Mouse (Mus musculus): ENCODE data around the gene Stpg4.

Gene Stpg4

DNA sequence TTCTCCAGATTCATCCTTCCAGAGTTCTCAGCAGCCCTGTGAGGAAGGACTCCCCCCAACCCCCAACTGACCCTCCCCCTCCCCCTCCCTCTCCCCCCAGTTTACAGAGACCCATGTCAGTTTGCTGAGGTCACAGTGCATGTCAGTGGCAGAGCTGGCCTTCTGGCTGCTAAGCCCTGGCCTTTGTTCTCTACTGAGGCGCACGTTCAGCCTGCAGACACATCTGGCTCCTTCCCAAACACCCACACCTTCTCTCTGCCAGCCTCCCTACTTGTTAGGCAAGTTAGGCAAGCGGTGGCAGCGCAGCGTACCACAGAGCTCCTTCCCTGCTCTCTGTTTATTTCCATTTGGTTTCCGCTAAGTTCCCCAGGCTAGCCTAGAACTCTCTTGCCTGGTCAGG, 50.0 kb downstream of the Stpg4 start:
- DNase-seq: no peak

DNA sequence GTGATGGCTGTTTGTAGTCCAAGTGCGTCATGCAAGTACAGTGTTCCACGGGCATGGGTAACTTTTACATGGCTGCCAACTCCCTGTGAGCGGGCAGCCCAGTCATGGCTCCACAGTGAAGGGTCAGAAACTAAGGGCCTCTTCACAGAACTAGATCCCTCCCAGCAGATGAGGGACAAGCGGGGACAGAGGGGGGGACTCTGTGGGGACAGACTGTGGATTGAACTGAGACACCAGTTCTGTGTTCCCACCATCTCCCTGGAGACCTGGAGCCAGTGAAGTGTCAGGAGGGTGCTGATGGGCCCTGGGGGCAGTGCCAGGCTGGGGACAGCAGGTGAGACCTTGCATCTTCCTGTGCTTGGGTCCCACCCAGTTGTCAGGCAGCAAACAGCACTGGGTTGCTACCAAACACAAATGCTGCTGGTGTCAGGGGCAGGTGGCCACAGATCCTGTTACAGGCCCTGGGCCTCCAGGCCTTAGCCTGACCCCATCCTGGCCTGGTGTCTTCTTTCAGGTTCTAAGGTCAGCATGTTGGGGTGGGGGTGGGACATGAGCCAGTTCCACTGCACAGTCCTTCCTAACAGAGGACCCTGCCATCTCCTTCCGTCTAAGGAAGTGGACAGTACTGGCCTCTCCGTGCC, 50.6 kb downstream of the Stpg4 start:
- DNase-seq: no peak

DNA sequence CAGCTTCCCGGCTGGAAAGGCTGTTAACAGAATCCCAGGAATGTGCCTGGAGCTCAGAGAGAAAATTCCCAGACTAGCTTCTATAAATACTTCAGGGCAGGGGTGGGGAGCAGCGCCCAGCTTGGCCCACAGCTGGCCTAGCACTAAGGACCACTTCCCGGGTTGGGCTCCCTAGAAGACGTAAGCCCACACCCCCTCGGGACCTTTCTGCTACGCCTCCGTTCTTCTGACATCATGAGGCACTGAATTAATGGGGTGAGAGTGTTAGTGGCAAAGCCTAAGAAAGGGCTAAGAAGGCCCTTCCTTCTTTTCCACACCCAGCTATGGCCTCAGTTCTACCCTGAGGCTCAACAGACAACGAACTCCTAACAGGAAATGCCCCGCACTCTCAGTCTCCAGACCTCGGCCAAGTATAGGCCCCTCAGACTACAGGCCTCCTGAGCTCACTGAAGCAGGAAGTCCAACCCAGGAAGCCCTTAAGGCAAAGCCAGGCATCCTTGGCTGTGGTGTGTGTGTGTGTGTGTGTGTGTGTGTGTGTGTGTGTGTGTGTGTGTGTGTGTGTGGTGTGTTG, 51.5 kb downstream of the Stpg4 start:
- DNase-seq: no peak

DNA sequence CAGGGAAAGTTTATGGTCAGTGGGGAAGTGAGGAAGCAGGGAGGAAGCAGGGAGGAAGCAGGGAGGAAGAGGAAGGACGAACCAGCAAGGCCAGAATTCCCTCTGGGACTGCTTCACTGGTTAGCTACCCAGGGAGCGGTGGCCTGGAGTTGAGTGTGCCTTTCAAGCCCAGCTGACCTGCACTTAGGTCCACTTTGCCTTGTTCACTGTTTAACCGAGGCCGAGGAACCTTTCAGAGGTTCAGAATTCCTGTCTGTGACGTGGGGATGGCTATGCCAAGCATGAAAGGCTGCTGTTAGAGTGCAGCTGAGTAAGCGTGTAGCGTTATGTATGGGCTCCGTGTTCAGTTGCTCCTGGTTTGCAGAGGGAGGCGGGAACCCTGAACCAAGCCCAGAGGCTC, 54.2 kb downstream of the Stpg4 start:
- DNase-seq: no peak

DNA sequence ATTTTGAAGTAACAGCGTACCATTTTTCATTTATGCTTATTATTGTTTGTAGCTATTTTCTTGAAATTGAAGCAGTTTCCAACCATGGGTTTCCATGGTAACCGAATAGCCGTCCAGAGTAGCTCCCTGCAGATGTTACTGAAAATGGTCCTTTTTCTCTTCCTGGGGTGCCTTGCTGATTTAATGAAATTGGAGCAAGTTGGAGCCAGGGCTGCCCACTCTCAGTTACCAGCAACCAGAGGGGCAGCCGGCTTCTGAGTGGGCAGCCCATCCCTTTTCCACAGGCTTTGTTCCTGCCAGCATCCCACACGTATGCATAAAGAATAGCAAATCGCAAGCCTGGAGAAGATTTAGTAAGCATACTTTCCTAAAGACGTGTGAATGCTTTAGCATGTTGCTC, 55.4 kb downstream of the Stpg4 start:
- DNase-seq: no peak

DNA sequence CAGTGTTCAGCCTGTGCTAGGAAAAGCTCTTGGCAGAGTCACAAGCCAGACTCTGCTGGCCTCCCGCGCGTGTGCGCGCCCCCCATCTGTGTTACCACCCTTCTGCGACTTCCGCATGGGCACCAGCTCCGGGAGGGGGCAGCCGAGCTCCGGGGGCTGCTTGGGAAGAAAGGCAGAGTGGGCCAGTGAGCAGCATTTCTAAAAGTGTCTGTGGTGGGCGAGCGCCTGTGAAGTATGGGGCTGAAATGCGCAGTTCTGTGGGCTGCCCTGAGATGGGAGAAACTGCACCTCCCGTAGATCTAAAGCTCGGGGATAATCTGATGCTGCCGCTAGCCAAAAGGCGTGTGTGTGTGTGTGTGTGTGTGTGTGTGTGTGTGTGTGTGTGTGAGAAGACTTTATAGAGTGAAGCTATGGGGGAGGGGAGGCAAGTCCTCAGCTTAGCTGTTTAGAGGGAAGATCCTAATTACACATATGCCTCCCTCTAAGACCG, 58.2 kb downstream of the Stpg4 start:
- DNase-seq: no peak

DNA sequence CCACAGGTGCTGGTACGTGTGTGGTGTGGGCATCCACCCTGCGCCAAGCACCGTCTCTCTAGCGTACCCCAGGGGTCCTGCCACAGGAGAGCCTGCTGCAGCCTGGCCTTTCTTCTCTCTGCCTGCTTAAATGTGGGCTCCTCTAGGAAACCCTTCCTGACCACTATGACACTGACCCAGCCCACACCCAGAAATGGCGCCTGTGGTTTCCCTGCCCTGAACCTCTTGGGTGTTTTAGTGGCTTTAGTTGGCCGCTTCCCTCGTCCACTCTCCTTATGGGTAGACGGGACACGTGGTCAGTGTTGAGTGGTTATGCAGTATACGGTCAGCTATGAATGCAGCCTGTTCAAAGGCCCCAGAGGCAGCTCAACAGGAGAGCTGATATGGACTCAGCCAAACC, 59.1 kb downstream of the Stpg4 start:
- no peak for DNase-seq

DNA sequence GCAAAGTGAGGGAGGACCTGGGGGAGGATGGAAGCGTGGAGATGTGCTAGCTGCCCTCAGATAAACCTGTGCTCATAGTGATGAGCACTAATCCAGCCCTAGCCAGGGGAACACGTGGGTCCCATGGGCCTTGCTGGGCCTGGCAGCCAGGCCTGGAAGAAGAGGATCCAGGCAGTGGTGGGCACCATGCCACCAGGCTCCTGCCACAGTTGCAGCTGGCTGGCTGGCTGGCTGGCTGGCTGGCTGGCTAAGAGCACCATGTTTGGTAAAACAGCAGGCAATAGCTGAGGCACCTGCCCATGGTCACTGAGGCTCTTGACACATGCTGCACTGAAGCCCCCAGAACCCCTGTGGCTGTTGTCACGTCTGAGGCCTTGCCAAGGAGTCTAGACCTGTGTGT, 59.9 kb downstream of the Stpg4 start:
- DNase-seq: no peak

DNA sequence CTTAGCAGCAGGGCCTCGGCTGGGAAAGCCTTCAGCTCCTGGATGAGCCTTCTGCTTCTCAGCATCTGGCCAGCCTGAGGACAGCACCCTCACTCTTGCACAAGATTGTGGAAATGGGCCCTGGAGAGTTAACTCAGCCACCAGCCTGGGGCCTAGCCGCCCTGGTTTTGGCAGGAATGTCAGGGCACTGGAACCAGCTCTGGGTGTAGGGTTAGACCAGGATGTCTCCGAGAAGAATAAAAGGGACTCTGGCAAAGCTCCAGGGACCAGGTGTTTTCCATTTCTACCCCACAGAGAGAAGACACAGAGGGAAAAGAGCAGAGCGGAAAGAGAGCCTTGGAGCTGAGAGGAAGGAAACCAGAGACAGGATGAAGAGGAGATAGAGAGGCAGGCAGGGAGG, 60.3 kb downstream of the Stpg4 start:
- no peak for DNase-seq

DNA sequence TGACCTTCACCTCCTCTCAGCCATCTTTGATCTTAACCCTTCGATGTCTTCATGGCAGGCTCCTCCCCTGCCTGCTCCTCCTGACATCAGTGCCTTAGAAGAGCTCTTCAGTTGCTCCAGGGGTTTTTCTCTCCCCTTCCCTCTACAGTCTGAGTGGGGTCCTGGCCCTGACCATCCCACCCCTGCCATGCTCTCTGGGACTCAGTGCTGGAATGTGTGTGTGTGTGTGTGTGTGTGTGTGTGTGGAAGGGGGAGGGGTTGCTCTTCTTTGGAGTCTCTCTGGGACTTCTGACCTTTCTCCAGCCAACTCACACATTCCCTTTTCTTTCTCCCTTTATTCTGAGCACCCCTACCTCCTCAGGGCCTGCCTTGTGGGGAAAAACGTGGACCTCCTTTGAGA, 61.0 kb downstream of the Stpg4 start:
- DNase-seq: no peak

DNA sequence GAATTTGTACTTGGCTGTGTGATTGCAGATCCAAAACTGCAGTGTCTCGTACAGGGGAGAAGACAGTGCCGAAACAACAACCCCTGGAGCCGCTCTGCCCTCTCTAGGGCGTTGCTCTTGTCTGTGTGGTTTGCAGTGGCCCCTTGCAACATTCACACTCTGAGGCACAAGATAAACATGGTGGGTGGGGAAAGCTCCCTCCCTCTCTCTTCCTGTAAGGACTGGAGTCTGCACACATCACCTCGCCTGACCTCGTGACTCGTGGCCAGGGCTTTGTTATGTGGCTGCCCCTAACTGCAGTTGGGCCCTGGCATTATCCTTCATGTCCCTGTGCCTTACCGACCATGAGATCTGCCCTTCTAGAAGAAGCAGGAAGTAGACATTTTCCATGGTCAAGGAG, 62.3 kb downstream of the Stpg4 start:
- DNase-seq: no peak

DNA sequence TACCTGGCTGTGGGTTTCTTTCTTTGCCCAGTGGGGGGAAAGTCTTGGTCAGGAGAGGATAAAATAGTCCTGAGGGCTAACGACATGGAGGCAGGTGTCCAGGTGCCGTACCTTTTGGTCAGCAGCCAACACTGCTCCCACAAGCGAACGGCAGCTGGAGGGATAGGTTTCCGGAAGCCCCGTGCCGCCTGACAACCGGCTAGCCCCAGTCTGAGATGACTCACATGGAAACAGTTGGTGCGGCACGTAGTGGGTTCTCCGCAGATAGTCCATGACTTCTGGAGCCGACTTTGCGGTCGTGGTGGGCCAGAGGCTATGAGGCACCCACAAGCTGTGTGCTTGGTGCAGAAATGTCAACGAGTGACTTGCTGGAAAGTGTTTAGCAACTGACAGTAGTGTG, 63.4 kb downstream of the Stpg4 start:
- DNase-seq: no peak

DNA sequence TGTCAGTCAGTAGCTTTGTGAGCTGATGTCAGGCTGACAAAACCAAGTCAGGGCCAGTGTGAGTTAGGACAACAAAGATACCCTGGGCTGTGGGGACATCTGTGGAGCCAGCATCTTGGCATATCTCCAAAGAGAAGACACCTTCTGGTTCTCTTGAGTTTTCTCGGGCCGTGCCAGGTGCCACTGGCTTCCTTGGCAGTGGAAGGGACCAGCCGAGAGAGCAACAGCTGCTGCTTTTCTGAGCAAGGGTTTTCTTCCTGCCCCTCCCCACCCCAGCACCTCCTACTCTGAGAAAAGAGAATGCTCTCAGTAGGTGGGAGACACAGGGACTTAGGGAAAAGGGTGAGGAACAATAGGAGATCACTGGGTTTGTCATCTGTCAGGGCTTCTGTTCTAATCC, 66.4 kb downstream of the Stpg4 start:
- peak; percentile 32 to 49 for DNase-seq

DNA sequence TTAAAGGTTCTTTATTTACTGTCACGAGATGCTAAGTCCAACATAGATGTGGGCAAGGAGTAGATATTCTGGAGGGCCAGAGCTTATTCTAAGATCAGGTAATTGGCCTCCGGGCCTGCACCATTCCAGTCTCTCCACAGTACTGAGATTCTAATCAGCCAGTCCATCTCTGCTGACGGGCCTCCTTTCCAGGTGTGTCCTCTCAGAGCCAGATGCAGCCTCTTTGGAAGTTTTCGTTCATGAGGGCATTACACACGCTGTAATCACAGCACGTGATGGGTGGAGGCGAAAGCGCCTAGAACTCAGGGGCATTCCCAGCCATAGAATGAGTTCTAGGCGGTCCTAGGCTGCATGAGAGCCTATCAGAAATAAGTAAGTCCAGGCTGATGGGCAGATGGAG, 70.0 kb downstream of the Stpg4 start:
- no peak for DNase-seq

DNA sequence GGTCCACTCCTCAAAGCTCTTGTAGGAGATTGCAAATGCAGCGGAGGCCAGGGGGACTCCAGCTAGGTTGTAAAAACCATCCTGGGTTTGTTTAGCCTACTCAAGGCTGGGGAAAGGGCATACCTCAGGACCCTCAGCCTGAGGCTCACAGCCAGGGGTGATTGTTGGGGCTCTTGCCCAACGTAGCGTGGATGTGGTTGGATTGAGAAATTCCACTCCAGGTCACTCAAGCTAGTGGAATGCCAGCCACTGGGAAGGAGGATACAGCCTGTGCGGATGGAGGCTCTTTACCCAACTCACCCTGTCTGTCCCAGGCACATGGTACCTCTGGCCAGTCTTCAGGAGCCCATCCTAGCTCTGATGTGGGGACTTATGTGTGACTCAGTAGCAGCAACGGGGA, 71.3 kb downstream of the Stpg4 start:
- DNase-seq: no peak

DNA sequence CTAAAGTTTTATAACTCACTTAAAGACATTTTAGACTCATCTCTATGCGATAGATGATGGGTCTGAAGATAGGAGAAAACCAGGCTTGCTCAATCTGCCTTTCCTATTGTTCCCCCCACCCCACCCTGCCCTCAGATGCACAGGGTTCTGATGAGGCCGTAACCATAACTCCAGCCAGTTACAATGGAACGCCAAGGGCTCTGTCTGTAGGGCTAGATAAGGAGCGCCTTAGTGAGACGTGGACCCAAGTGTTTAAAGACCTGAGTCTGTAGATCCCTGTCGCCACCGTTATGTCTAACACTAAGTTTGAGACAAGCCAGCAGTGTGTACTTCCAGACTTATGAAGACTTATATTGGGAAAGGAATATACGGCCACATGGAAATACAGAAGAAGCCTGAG, 72.1 kb downstream of the Stpg4 start:
- no peak for DNase-seq

DNA sequence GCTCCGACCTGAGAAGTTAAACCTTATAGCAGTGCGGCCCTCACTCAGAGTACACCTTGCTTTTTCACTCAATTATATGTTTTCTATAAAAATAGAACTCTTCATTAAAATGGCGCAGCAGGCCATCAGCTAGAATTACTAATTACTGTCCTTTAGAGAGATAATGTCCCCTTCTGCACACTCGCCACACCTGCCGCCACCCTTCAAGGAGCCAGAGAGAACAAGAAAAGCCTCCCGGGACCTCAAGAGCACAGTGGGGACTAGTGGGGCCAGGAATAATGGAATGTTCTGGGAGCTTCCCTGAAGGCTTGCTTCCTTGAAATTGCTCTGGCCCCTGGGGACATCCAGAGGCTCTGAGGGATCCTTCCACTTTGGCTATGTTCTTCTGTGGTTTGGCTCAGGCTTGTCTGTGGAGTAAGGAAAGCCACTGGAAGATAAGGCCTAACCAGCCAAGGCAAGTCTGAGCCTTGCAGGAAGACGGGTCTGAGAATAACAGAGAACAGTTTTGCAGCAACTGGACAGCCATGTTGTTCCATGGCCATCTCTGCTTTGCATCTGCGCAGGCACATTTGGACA, 73.7 kb downstream of the Stpg4 start:
- DNase-seq: no peak

DNA sequence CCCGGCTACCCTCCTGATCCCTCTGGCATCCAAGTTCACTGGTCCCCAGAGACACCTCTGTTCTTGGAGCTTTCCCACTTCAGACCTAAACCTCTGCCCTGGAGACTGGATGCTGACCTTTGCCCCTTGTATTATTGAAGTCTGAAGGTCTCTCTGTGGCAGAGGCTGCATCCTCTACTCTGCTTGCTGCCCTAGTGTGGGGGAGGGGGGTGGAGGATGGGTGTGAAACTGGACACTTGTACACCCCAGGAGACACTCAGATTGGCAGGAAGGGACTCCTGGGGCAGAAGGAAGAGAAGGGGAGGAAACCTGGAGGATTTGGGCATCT, 74.7 kb downstream of the Stpg4 start:
- no peak for DNase-seq

DNA sequence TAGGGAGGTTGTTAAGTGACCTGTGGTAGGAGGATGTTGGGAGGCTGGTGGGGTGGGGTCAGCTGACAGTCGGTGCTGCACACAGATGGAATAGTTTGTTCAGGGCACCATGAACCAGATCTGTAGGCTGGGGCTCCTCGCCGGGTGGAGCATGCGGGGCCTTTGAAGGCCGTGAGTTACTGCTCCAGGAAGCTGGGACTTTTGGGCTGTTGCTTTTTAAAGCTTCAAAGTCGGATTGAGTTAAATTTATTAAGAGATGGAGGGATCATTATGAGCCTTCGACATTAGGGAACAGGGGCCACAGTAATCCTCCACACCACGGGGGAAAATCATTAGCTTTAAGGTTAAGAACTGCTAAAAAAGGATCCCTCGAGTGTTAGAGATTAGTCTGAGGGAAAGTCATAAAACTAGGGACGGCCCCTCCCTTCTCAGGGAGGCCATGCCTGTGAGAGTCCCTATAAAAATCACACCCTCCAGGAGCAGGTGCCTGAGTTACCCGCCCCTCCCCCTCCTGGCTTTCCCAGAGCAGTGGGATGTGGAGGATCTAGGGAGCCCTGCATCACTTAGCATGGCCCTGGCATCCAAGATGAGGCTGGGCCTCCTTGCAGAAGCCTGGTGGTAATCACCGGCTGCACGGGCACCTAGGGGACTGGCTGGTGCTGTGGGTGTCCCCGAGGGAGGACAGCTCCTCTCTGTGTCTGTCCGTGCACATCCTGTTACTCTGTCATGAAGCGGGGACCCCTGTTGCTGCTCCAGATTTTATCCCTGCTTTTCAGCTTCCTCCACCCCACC, 75.2 kb downstream of the Stpg4 start:
- no peak for DNase-seq

DNA sequence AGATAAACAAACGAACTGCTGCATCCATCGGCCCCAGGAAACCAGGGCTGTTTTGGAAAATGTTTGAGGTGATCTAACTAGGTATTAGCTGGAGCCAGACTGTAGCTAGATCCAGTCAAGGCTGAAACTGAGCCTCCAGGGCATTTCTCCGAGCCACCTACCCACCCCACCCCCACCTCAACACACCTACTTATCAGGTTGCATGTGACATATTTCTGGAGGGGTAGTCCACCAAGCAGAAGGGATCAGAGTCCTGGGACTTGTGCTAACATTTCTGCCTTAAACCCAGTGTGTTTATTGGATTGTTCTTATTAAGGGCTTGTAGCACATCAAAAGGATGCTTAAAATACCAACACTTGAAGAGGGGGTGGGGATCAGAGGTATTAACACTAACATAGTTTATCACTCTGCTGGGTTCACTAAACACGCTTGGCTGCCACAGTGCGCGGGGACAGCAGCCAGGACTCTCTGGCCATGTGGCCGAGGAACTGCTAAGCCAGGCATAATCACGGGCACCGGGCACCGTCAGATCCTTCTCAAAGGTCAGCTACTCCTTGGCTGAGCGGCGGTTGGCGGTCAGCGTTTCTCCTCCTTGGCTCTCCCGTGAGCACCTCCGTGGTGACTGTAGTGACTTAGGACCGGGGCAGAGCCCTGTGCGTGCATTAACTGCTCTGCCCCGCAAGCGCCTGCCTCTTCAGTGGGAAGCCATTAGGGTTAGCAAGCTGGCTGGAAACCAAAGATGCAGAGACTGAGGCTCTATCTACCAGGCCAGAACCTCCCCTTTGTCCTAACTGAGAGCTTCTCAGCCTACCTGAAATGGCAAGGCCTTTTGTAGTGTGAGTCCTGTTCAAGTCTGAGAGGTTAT, 76.1 kb downstream of the Stpg4 start:
- DNase-seq: no peak

DNA sequence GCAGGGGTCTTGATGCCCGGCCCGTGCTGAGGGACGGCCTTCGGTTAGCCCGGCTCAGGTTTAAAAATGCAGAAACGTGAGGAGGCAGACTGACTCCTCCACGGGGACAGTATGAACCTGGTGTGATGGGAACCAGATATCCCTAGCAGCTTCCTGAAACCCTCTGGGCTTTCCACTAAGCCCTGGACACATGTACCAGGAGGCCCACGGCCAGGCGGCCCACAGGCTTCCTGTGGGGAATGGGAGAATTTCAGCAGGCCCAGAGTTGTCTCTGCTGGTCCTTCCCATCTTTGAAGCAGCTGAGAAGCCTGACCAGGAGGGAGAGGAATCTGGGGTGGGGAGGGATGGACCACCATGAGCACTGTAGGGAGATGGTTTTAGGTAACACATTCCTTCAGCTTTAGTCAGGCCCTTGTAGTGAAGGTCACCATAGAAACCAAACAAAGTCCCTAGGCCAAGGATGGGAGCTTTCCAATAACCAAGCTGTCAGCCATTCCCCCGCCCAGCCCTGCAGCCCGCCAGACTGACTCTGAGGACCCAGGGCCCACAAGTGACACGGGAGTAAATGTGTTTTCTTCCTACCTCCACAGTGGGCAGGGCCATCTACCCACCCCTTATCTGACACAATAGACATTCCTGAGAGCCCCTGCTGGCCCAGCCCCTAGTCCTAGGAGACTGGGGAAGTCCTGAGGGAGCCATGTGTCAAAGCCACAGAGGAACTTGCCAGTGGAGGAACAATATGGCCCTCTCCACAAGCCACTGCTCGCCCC, 76.9 kb downstream of the Stpg4 start:
- no peak for DNase-seq

DNA sequence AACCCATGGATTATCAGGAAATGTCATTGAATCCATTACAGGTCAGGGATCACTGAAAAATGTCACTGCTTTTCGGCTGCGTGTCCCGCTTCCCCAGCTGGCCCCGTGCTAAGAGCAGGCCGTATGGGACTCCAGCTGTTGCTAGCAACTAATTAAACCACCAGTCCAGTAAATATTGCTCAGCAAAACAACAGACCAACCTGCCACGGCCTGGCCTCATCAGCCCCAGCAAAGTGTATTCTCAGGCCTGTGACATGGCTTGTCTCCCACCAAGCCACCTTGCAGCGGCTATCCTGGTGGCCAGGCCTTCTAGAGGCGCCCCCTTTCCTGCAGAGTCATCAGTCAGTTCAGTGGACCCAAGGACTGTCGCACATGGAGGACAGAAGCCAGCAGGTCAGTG, 78.0 kb downstream of the Stpg4 start:
- no peak for DNase-seq
